Mouse (Mus musculus) right cerebral cortex, adult 18-20 months (tissue): Measurements from ENCODE around the gene Gm609.

Experiments
- DNase-seq: peaks from one replicate; pipeline ENCODE4 v3.0.0; 2022; ENCODE audit warnings: mixed read lengths

The Gm609 gene

GRCm38 (mm10) chr16:45391680-45392079, 101.1 kb downstream of the Gm609 start:
- DNase-seq = no peak

- DNase-seq = no peak
Measured at GRCm38 (mm10) chr16:45390286-45390956, 102.3 kb downstream of the Gm609 start.

DNA sequence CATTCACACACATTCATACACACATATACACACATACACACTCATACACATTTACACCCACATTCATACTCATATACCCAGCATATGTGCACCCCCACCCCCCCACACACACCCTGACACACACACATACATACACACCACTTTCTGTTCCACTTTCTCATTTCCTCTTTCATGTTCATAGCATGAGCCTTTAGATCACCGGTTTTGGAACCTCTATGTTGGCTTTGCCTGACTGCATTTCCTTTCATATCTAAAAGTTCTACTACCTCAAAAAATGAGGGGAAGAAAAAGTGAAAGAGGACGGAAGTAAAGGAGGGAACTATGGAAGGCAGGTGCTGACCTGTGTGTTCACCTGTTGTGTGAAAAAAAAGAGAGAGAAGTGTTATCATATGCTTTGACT, 102.9 kb downstream of the Gm609 start:
- no peak for DNase-seq

DNA sequence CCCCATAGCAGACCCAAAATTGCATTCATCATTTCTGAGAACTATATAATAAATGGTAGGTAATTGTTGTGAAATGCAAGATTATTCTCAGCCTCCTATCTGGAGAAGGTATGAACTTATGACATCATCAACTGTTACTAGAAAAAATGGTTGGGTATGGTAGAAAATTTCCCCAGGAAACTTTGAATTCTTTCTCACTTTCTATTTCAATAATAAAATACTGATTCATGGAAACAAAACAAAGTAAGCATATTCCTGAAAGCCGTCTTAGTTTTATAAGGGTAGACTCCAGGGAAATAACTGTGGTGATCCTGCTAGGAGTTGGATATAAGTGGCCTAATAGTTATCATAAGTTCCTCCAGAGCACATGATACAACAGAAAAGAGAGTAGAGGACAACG, 103.7 kb downstream of the Gm609 start:
- DNase-seq = no peak

GRCm38 (mm10) chr16:45381811-45382210, 111.0 kb downstream of the Gm609 start:
- no peak for DNase-seq

DNA sequence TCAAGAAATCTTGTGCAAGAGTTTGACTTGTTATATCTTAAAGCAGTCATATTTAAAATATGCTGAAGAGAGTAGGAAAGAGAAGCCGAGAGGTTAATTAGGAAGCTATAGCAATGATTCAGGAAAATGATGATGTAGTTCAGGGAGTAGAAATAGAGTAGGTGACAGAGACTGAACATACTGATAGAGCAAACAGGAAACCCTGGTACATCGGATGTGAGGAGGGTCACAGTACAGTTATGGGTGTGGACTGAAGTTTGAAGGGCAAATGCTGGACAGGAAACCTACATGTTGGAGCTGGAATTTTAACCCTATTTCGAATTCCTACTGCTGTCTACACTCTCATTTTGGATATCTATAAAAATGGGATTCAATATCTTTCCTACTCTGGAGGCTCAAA, 113.8 kb downstream of the Gm609 start:
- DNase-seq = no peak

DNA sequence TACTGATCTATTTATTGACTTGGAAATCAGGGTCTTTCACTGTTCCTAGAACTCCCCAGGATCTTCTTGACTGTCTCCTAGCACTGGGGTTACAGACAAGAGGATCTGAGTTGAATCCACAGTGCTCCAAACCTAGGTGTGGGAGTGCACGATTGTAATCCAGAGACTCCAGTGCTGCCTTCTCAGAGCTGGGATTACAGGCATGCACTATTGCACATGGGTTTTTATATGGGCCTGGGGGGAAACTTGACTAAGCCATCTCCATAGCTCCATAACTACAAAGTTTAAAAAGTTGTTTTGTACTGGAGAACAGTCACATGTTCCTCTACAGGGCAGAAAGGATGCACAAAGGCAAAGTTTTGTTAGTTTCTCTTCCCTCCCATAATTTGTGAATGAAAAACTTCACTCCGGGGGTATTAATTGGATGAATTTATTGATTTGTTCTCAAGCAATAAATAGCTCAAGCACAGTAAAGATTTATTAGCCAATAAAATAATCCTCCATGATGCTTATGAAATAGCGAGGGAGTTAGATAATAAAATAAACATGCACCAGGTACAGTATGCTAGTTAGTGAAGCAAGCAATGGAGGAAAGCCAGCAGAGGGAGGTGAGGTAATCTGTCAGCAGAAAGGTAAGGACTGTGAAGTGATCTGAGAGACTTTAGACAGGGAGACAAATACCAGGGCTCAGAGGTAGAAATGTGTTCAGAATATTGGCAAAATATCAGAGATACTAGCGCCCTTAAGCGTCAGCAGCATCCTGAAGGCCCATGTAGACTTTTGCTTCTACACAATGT, 114.4 kb downstream of the Gm609 start:
- no peak for DNase-seq

- DNase-seq = no peak
Measured at GRCm38 (mm10) chr16:45377332-45377731, 115.4 kb downstream of the Gm609 start.

DNA sequence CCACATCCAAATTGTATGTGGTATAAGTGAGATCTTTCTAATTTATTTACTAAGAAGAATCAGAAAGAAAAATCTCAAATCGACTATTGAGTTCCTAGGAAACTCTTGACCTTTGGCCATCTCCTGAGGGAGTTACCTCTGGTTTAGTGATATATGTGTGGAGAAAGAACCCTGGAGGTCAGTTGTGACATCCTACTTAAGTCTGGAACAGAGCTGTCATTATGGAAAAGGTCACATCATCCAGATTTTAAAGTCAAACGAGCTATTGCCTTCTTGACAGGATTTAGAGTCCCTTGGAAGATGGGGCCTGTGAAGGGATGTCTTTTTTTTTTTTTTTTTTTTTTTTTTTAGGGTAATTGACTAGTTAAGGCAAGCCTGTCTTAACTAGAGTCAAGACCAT, 116.0 kb downstream of the Gm609 start:
- no peak for DNase-seq

DNA sequence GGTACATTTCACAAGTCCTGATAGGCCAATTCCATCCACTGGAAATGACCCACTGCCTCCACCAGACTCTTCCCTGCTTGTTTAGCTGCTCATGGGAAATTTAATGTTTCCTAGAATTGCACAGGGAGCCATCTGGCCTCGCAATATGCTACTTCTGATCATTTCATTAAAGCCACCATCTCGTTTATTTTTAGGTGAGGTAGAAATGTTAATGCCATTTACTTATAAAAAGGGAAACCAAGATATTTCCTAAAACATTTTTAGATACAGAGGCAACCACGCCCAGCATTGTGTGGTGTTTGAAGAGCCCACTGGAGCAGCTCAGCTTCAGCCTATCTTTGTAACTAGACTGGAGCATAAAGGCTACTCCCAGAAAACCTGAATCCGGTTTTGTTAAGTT, 116.5 kb downstream of the Gm609 start:
- DNase-seq = no peak

DNA sequence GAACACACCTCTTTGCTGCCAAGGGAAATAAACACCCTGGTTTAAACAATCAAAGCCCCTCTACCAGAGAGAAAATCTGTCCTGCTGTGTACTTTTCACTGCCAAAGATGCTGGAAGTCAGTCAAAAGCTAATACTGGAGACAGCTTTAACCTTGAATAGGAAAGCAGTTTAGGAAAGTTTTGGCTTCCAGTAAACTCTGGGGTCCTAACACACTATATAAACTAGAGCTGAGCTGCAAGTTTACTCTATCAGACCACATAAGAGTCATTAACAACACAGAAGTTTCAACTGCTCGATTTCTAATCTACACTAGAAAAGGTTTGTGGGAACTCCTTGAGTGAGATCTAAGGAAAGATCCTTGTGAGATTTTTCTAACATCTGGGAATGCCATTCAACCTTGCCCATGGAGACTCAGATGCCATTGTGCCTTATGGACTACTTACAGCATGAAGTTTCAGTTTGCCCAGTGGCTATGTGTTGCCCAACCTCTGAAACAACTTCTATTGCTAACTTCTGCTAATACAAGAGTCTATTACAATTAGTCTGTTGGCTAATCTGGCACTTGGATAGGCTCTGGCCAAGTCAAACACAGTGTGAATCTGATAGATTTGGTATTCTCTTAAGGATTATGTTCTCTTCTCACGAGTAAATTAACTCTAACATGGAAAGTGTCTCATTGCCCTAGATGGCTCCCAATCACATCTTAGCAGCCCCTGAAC, 117.1 kb downstream of the Gm609 start:
- DNase-seq = no peak

GRCm38 (mm10) chr16:45374074-45374473, 118.7 kb downstream of the Gm609 start:
- no peak for DNase-seq

DNA sequence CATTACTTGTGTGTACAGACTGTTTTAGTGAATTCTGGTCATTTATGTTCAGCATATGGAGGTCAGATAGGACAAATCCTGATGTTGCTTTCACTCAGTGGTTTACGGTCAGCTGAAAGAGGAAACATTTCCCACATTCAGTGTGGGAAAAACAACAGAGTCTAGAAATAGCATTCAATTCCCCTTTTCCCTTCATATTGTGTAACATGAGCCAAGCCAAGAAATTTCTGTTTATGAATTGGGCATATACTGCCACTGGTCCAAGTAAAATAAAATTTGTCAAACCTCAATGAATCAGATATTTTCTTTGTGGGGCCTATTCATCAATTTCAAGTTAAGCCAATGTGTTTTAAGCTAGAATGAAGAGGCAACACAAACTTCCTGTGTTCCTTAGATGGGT, 121.7 kb downstream of the Gm609 start:
- DNase-seq = no peak

DNA sequence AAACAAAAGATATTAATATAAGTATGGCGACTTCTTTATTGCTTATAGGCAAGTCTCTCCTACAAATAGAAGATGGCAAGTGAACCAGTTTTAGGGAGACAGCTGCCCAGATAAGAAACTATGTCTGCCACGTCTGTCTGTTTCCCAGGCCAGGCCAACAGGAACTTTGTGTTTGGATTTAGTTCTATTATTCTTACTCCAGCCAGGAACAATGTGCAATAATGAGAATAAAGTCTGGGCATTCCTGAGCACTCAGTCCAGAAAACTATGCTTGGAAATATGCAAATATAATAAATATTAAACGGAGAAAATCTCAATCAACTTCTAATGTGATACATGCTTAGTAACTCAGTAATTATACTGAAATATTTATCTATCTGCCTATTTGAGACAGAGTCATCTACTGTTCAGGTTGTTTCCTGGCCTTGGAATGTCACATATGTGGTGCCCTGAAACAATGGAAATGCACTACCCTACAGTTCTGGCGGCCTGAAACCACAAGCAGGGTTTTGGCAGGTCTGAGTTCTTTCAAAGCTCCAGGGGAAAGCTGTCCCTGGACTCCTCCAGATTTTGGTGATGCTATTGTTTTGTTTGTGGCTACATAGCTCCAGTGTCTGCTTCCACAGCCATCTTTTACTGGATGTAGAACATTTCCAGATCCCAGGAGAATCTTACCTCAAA, 123.3 kb downstream of the Gm609 start:
- DNase-seq = no peak

GRCm38 (mm10) chr16:45366111-45366510, 126.7 kb downstream of the Gm609 start:
- no peak for DNase-seq

DNA sequence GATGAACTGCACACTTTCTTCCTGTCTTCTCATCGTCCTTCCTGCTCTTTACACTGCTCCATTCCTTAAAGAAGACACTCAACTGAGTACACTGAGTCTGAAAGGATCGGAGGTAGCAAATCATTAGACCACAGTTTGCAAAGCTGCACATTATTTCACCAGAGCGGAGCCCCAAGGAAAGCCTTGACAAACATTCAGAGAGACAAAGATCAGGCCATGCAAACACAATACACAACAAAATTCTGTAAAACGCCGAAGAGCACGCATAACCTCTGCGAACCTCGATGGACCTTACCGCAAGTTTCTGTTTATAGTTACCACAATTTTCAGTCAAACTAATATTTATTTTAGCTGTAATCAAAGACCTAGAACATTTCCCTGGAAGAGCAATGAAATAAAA, 127.4 kb downstream of the Gm609 start:
- no peak for DNase-seq

DNA sequence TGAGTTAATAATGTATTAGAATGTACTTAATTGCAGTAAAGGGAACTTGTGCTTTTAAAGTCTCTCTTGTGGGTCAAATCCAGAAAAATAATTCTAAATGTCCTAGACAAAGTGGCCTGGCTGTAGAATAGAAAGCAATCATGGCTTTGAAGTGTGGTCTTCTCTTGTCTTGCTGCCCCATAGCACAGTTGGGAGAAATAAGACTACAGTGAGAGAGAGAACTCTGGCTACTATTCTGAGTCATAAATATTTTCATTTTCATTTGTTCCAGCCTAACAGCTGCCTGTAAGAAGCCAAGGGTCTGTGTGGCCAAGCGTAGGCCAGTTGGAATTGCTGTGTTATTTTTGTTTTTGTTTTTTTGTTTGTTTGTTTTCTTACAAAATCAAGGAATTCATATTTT, 128.1 kb downstream of the Gm609 start:
- no peak for DNase-seq

DNA sequence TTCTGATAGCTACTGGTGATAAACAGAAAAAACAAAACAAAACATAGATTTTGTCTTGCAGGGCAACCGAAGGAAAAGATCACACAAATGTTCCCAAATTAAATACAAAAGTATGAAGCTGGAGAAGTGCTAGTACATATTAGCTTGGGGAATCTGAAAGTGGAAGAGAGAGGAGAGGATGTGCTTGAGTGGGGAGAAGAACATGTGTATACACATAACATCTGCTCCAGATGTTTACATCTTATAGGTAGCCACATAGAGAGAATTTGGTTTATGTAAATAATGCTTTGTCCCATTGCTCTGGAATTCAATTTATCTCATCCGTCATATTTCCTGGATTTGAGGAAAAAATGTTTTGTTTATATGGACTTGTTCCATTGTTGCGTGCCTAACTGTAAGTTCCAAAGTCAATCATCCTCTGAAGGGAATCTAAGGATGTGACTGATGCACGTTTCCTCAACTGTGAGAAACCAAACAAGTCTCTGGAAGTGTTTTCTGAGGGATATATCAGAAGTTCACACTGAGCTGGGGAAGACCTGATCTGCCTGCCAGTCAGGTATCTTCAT, 129.2 kb downstream of the Gm609 start:
- DNase-seq = no peak
